Mouse (Mus musculus): Measurements from ENCODE around the gene Fam111a.

The Fam111a gene

GRCm38 (mm10) chr19:12564197-12564596 is 18.7 kb downstream of the Fam111a start:
- no peak for DNase-seq

- no peak for DNase-seq
These were observed 21.5 kb downstream of the Fam111a start for GRCm38 (mm10) chr19:12567011-12567410.

- no peak for DNase-seq
These were observed 25.3 kb downstream of the Fam111a start for GRCm38 (mm10) chr19:12570866-12571265.

GRCm38 (mm10) chr19:12571687-12572086 is 26.1 kb downstream of the Fam111a start:
- DNase-seq, result no peak

GRCm38 (mm10) chr19:12572614-12573265 is 27.2 kb downstream of the Fam111a start:
- no peak for DNase-seq

- no peak for DNase-seq
These were observed 27.9 kb downstream of the Fam111a start for GRCm38 (mm10) chr19:12573266-12574011.

- DNase-seq, result no peak
These were observed 28.5 kb downstream of the Fam111a start for GRCm38 (mm10) chr19:12574012-12574407.

GRCm38 (mm10) chr19:12575107-12575506 is 29.6 kb downstream of the Fam111a start:
- DNase-seq, result no peak

- no peak for DNase-seq
These were observed 30.0 kb downstream of the Fam111a start for GRCm38 (mm10) chr19:12575514-12575913.

GRCm38 (mm10) chr19:12576639-12577038 is 31.1 kb downstream of the Fam111a start:
- no peak for DNase-seq

GRCm38 (mm10) chr19:12585310-12585709 is 39.8 kb downstream of the Fam111a start:
- no peak for DNase-seq

- DNase-seq, result peak; percentile 55 to 60
These were observed 46.4 kb downstream of the Fam111a start for GRCm38 (mm10) chr19:12591908-12592307.

- DNase-seq, result no peak
These were observed 49.6 kb downstream of the Fam111a start for GRCm38 (mm10) chr19:12595135-12595529.

GRCm38 (mm10) chr19:12595530-12596289 is 50.2 kb downstream of the Fam111a start:
- peak; percentile 55 to 68 for DNase-seq

GRCm38 (mm10) chr19:12596290-12597072 is 50.9 kb downstream of the Fam111a start:
- DNase-seq, result peak; percentile 8 to 28

GRCm38 (mm10) chr19:12597073-12597405 is 51.5 kb downstream of the Fam111a start:
- no peak for DNase-seq

GRCm38 (mm10) chr19:12598674-12599073 is 53.1 kb downstream of the Fam111a start:
- no peak for DNase-seq

GRCm38 (mm10) chr19:12599674-12600073 is 54.1 kb downstream of the Fam111a start, which contains the start of gene Gm4952:
Gene Gm4952 (plus strand): TSS chr19:12599974.
- no peak for DNase-seq

GRCm38 (mm10) chr19:12600684-12601480 is 55.3 kb downstream of the Fam111a start:
- no peak for DNase-seq

GRCm38 (mm10) chr19:12608336-12608735 is 62.8 kb downstream of the Fam111a start:
- no peak for DNase-seq

GRCm38 (mm10) chr19:12613646-12614045 is 68.1 kb downstream of the Fam111a start:
- no peak for DNase-seq

GRCm38 (mm10) chr19:12633176-12633575 is 87.6 kb downstream of the Fam111a start, which contains the start of gene Glyat:
Gene Glyat (plus strand): TSS chr19:12633308.
- no peak for DNase-seq
